Mouse (Mus musculus) common myeloid progenitor, adult 5-6 weeks (primary cell): ENCODE data around the gene Hpcal1. TPM values are rescaled to one million over a fixed set of nuclear protein-coding genes. Genes with fewer than 3 reads are reported as not detected.

ENCODE experiments used
- ATAC-seq: replicated peaks from 2 replicates; pipeline ENCODE4 v1.8.0; 2016; ENCODE audit warnings: low read depth, mild to moderate bottlenecking, moderate TSS enrichment, inconsistent platforms; ENCODE audit not compliant: poor library complexity, severe bottlenecking
- total RNA-seq: library from RNA; stranded (forward); fragments of 200-1000, 187-1606 nt; gene quantifications from 2 replicates; pipeline ENCODE4 v1.2.3, GENCODE M21; 2017

Gene Hpcal1
- total RNA-seq, 1 experiment from 2014 or later = 14.8 TPM

GRCm38 (mm10) chr12:17709926-17710746 lies 19.5 kb downstream of the Hpcal1 start:
- ATAC-seq = 0 out of 2 replicates have a peak, but pooled peaks have one; percentile 8

- ATAC-seq = no peak
Observed at GRCm38 (mm10) chr12:17710747-17711092, 20.1 kb downstream of the Hpcal1 start.

GRCm38 (mm10) chr12:17711731-17712388 lies 21.2 kb downstream of the Hpcal1 start:
- ATAC-seq = no peak

- 0 out of 2 replicates have a peak, but pooled peaks have one; percentile 7 for ATAC-seq
Observed at GRCm38 (mm10) chr12:17712571-17712970, 21.9 kb downstream of the Hpcal1 start.

- ATAC-seq = peak; percentile 94
Observed at GRCm38 (mm10) chr12:17715720-17716478, 25.2 kb downstream of the Hpcal1 start.

GRCm38 (mm10) chr12:17717257-17717656 lies 26.6 kb downstream of the Hpcal1 start:
- no peak for ATAC-seq

- ATAC-seq = no peak
Observed at GRCm38 (mm10) chr12:17718146-17718545, 27.5 kb downstream of the Hpcal1 start.

GRCm38 (mm10) chr12:17721058-17721457 lies 30.4 kb downstream of the Hpcal1 start:
- no peak for ATAC-seq

- no peak for ATAC-seq
Observed at GRCm38 (mm10) chr12:17722452-17723181, 32.0 kb downstream of the Hpcal1 start.

GRCm38 (mm10) chr12:17723182-17723570 lies 32.5 kb downstream of the Hpcal1 start:
- ATAC-seq = no peak

- ATAC-seq = no peak
Observed at GRCm38 (mm10) chr12:17723999-17724398, 33.3 kb downstream of the Hpcal1 start.

GRCm38 (mm10) chr12:17724412-17725090 lies 33.9 kb downstream of the Hpcal1 start:
- ATAC-seq = peak; percentile 51

GRCm38 (mm10) chr12:17725592-17725991 lies 34.9 kb downstream of the Hpcal1 start:
- ATAC-seq = no peak

GRCm38 (mm10) chr12:17726576-17727320 lies 36.1 kb downstream of the Hpcal1 start:
- peak; percentile 62 for ATAC-seq

GRCm38 (mm10) chr12:17727676-17728339 lies 37.2 kb downstream of the Hpcal1 start:
- ATAC-seq = peak; percentile 21; the same call in 1 of the 2 replicates

- ATAC-seq = no peak
Observed at GRCm38 (mm10) chr12:17729211-17729900, 38.7 kb downstream of the Hpcal1 start.

- no peak for ATAC-seq
Observed at GRCm38 (mm10) chr12:17732006-17732405, 41.4 kb downstream of the Hpcal1 start.

- ATAC-seq = no peak
Observed at GRCm38 (mm10) chr12:17732546-17732945, 41.9 kb downstream of the Hpcal1 start.
